Mouse (Mus musculus) lung, postnatal 14 days (tissue): ENCODE measurements at regions not wholly inside any gene's neighbourhood (a gene's known extent, or its start where the extent isn't known, plus 50 kb on each side); places are given as distances from the start of the nearest gene placed in this dataset.

ENCODE experiments used
- DNase-seq: peaks from one replicate; pipeline ENCODE4 v3.0.0; 2021

DNA sequence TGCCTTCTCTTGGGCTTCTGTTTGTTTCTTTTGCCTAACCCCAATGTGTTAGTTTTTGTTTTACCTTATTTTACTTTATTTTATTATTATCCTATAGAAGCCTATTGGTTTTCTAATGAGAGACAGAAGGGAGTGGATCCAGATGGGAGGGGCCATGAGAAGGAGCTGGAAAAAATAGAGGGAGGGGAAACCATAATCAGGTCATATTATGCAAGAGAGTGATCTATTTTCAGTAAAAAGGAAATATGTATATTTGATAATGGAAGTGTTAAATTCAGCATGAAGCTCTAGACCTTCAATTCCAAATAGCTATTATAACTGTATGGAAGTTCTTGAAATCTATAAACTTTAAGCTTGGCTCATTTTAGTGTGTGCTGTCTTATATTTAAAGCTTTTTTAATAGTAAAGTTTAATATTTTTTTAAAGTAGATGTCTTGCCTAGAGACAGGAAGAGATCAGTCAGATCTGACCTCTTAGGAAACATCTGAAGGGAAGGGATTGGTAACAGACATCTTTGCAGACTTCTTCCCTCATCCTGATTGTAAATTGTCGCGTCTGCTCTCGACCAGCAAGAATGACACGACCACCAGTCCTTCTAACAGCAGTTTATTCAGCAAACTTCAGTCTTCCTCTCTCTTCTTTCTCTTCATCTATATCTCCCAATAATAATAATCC lies 87.8 kb upstream of the Supt20 start:
- DNase-seq = no peak

DNA sequence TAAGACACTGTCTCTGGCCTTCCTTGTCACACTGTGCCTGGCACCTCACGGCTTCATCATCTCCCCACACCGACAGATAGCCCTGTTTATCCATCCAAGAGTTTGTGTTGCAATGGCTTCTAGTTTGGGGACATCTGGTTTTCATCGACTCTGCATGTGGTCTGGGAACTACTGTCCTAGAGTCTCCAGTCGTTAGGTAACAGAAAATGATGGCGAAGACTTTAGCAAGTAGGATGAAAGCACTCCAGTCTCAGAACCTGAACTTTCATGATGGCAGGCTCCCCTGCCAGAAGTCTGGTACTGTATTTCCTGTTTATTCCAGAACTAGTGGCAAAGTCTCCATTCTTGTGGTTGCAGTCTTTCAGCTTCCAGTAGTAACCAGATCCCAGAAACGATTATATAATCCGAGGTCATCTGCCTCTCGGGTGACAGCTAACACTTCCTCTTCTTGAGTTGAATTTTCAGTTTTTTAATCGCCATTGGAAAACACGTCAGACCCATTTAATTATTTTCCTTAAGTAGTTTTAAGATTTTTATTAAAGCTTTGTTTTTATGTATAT lies 81.1 kb upstream of the Supt20 start:
- DNase-seq = no peak

DNA sequence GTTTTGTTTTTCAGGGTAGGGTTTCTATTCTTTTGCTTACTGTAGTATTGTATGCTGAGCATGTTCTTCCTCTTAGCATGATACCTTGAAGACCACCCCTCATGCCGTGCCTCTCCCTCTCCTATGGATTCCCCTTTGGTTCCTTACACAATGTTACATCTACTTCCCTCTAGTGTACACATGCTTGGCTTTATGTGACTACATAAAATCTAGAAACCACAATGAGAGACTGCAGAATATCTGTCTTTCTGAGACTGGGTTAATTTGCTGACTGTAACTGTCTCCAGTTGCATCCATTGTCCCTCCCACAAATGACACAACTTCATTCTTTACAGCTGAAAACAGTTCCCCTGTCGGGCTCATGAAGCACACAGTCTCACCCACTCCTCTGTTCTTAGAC lies 78.8 kb upstream of the Supt20 start:
- DNase-seq = no peak

DNA sequence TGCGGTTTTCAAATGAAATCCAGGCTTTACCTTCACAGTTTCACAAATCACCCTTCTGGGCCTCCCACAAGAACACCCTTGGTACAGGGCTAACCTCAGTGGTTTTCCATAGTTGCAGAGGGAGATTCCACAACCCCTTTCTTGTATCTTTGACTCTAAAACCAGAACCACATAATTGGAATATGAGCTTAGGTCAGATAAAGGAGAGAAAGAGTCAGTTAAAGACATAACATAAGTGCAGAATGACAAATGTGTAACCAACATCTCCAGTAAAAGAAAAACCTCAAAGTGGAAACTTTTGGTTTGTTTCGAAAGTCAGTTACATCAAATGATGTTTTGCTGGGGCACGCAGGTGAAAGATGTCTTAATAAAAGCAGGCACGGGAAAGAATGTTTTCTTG lies 75.3 kb upstream of the Supt20 start:
- no peak for DNase-seq

DNA sequence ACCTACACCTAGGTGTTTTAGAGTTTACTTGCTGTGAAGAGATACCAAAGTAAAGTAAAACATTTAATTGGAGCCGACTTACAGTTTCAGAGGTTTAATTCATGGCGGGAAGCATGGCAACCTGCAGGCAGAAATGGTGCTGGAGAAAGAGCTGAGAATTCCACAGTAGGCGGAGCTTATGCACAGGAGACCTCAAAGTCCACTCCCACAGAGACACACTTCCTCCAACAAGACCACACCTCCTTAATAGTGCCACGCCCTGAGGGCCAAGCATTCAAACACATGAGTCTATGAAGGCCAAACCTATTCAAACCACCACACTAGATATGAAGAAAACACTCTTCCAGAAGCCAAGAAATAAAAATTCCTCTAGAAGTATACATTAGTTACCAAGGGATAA lies 74.3 kb upstream of the Supt20 start:
- no peak for DNase-seq

DNA sequence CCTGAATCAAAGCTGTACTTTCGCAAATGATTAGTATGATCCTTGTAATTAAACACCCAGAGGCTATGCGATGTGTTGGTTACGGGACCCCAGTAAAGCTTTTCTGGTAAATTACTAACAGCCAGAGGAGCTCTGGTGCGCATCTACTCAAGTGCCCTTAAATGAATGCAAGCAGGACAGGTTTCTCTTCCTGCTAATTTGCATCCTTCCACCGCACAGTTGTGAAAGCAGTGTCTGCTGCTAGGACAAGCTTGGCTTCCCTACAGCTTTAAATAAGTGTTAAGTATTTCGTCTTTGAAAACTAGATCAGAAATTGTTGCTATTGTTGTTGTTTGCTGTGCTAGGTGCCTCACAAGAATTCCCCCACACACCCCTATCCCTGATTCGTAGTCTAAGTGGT lies 62.4 kb upstream of the Supt20 start:
- DNase-seq = no peak

DNA sequence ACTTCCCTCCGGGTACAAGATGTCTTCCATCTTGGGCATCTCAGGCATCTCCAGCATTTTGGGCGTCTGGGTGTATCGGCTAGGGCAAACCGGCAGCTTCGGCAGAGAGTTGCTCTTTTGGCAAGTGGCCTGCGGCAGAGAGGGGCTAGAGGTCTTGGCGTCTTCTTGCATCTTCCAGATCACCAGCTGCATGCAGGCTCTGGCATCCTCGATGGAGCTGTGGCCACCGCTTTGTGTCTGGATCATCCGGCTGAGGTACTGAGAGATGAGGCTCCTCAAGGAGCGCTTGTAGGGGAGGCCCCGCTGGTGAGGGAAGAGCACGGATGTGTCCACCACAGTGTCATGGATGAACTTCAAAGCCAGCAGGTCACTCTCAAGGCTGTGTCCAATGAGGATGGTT lies 59.9 kb upstream of the Supt20 start:
- no peak for DNase-seq

DNA sequence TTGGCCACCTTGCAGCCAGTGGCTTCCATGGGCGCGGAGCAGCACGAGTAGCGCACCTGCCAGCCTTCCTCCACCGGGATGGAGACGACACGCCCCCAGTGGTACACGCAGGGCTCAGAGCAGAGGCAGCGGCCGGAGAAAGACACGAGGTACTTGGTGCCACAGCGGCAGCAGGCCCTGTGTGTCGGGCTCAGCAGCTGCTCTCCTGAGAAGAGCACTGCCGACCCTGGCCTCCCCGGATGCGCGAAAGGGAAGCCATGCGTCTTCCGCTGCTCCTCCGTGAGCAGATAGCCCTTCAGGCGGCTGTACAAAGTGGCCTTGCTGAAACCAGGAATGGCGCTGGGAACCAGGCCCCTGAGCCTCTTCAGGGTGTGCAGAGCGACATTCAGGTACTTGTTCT lies 59.2 kb upstream of the Supt20 start:
- DNase-seq = no peak

DNA sequence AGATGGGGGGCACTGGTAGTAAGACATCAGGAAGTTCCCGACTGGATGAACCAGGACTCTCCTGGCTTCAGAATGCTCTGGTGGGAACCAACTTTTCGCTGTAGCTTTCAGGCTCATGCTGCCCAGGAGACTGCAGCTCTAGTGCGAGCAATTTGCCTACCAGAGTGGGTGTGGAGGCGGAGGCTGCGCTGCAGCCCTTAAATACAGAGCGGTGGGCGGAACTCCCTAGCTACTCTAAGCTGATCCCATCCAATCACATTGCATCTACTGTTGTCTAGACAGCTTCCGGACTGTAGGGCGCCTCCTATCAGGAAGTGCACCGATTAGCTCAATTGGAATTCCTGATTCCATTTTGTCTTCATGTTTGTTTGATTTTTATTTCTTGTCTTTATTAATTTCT lies 58.2 kb upstream of the Supt20 start:
- no peak for DNase-seq
